ENCODE assay signal across 32 mouse cellular contexts in genomic region chr10:45813804-45814203, GRCm38 (mm10).
DNase-seq lines count a peak whose midpoint lies in the region; ATAC-seq lines count a peak whose summit lies in the region.
"Had no signal": no experiment of that assay in that cellular context is flagged by ENCODE, and none has a peak within 500 bp of the region (broad histone marks: within the 10 kb centered on the region; RNA-seq: fewer than 3 reads in every experiment).

No protein-coding gene starts in this region.

- no peak overlapping the region for H3K27ac ChIP-seq in midbrain, embryonic 11.5 days (ENCODE audit: low read depth, low read length)
- H3K27ac ChIP-seq in midbrain, embryonic 16.5 days (ENCODE audit: low read length), result no peak overlapping the region
- peak overlapping the region; percentile 50; the same call in 1 of the 2 replicates for H3K27ac ChIP-seq in limb, embryonic 10.5 days
- H3K27ac ChIP-seq: embryonic facial prominence, embryonic 13.5 days; gastrocnemius, adult 2 months; heart, embryonic 13.5 days; hindbrain, embryonic 14.5 days; kidney, embryonic 15.5 days; left cerebral cortex, adult 2 months; liver, embryonic 15.5 days; midbrain, embryonic 10.5 days; neural tube, embryonic 13.5 days had no signal

- WGBS in midbrain, embryonic 11.5 days, result 84% methylated on average over 2 of the region's 2 CpGs
- WGBS in midbrain, embryonic 16.5 days, result 77% methylated on average over 2 of the region's 2 CpGs
- 19% methylated on average over 2 of the region's 2 CpGs for WGBS in limb, embryonic 10.5 days

- no peaks in the 10 kb centered on the region for H3K9me3 ChIP-seq in midbrain, embryonic 11.5 days (ENCODE audit: control insufficient read depth, low read length)
- no peaks in the 10 kb centered on the region for H3K9me3 ChIP-seq in midbrain, embryonic 16.5 days (replicated peaks; ENCODE audit: control insufficient read depth, low read length, poor library complexity, severe bottlenecking)
- no peaks in the 10 kb centered on the region for H3K9me3 ChIP-seq in limb, embryonic 10.5 days (replicated peaks)
- H3K9me3 ChIP-seq: embryonic facial prominence, embryonic 13.5 days; heart, embryonic 13.5 days; kidney, embryonic 15.5 days; liver, embryonic 15.5 days; midbrain, embryonic 10.5 days; neural tube, embryonic 13.5 days had no signal

- H3K4me1 ChIP-seq in midbrain, embryonic 11.5 days (ENCODE audit: control insufficient read depth, insufficient read depth, low read length), result no peaks in the 10 kb centered on the region
- H3K4me1 ChIP-seq in midbrain, embryonic 16.5 days (ENCODE audit: control insufficient read depth, insufficient read depth, low read length), result no peaks in the 10 kb centered on the region
- peaks cover 41% of the 10 kb centered on the region for H3K4me1 ChIP-seq in limb, embryonic 10.5 days
- H3K4me1 ChIP-seq: heart, embryonic 13.5 days; kidney, embryonic 15.5 days; liver, embryonic 15.5 days; midbrain, embryonic 10.5 days had no signal

- H3K4me3 ChIP-seq in midbrain, embryonic 11.5 days (ENCODE audit: low read depth, low read length), result no peak overlapping the region
- no peak overlapping the region for H3K4me3 ChIP-seq in midbrain, embryonic 16.5 days (ENCODE audit: low read depth, low read length)
- H3K4me3 ChIP-seq in limb, embryonic 10.5 days, result no peak overlapping the region
- H3K4me3 ChIP-seq: embryonic facial prominence, embryonic 13.5 days; erythroblast, embryonic 14.5 days; gastrocnemius, adult 2 months; heart, embryonic 13.5 days; kidney, embryonic 15.5 days; left cerebral cortex, adult 2 months; liver, embryonic 15.5 days; midbrain, embryonic 10.5 days; myocyte; neural tube, embryonic 13.5 days had no signal

- no peak overlapping the region for H3K4me2 ChIP-seq in midbrain, embryonic 11.5 days
- no peak overlapping the region for H3K4me2 ChIP-seq in midbrain, embryonic 16.5 days (ENCODE audit: low read length)
- H3K4me2 ChIP-seq: embryonic facial prominence, embryonic 13.5 days; heart, embryonic 13.5 days; hindbrain, embryonic 14.5 days; kidney, embryonic 15.5 days; liver, embryonic 15.5 days; lung, embryonic 14.5 days; neural tube, embryonic 13.5 days had no signal

- no peaks in the 10 kb centered on the region for H3K27me3 ChIP-seq in midbrain, embryonic 11.5 days (ENCODE audit: control insufficient read depth, insufficient read depth, low read length)
- H3K27me3 ChIP-seq in midbrain, embryonic 16.5 days (ENCODE audit: control insufficient read depth, insufficient read depth, low read depth, low read length), result no peaks in the 10 kb centered on the region
- H3K27me3 ChIP-seq in limb, embryonic 10.5 days (ENCODE audit: low read depth, poor library complexity, severe bottlenecking), result no peaks in the 10 kb centered on the region
- H3K27me3 ChIP-seq: CH12.LX; heart, embryonic 13.5 days; kidney, embryonic 15.5 days; liver, embryonic 15.5 days; neural tube, embryonic 13.5 days had no signal

- no peak overlapping the region for H3K9ac ChIP-seq in midbrain, embryonic 11.5 days (ENCODE audit: low read length)
- no peak overlapping the region for H3K9ac ChIP-seq in midbrain, embryonic 16.5 days (ENCODE audit: low read depth, low read length)
- H3K9ac ChIP-seq: embryonic facial prominence, embryonic 13.5 days; heart, embryonic 13.5 days; hindbrain, embryonic 14.5 days; kidney, embryonic 15.5 days; liver, embryonic 15.5 days; lung, embryonic 14.5 days; neural tube, embryonic 13.5 days had no signal

- peak; percentile 32 for DNase-seq in embryo, embryonic 11 days
- no peak for DNase-seq in embryo, embryonic 10 days (ENCODE audit: low spot score)
- DNase-seq in midbrain, embryonic 11.5 days (ENCODE audit: low spot score, missing footprints), result peak; percentile 53
- no peak for DNase-seq in limb, embryonic 10.5 days (ENCODE audit: low spot score)
- DNase-seq in urinary bladder, postnatal 14 days (ENCODE audit: low spot score), result no peak
- no peak for DNase-seq in adrenal gland, adult (ENCODE audit: inconsistent age in 2 of 2, low spot score in 1 of 2)
- no peak for DNase-seq in adrenal gland, adult 18-20 months (ENCODE audit: low spot score in 2 of 2)
- DNase-seq: adrenal gland, postnatal 14 days; cerebellum, adult 18-20 months; cerebellum, postnatal 14 days; gastrocnemius, adult 2 months; gastrocnemius, postnatal 36 days; heart, postnatal 10 days; kidney, adult 18-20 months; kidney, postnatal 25 days; lung, embryonic 14.5 days; thymus, adult 2 months; thymus, postnatal 4 days had no signal

- no peaks in the 10 kb centered on the region for H3K36me3 ChIP-seq in midbrain, embryonic 11.5 days (ENCODE audit: control insufficient read depth, insufficient read depth, low read length)
- no peaks in the 10 kb centered on the region for H3K36me3 ChIP-seq in midbrain, embryonic 16.5 days (ENCODE audit: control insufficient read depth, insufficient read depth, low read length)
- no peaks in the 10 kb centered on the region for H3K36me3 ChIP-seq in limb, embryonic 10.5 days
- H3K36me3 ChIP-seq: embryonic facial prominence, embryonic 13.5 days; heart, embryonic 13.5 days; kidney, embryonic 15.5 days; liver, embryonic 15.5 days; midbrain, embryonic 10.5 days; neural tube, embryonic 13.5 days had no signal

- no peak for ATAC-seq in midbrain, embryonic 11.5 days (ENCODE audit: low FRiP score)
- no peak for ATAC-seq in midbrain, embryonic 16.5 days
- ATAC-seq: activated CD4-positive, CD25-positive, alpha-beta regulatory T cell, adult 4 months; inflammation-experienced regulatory T-cells, adult 6 months had no signal

Comparison
In these comparisons a context has a peak if more than half of its experiments do, and no peak if none do; other contexts are left out.
1. DNase-seq: peak in embryo, embryonic 11 days (single experiment) and midbrain, embryonic 11.5 days (single experiment); none in embryo, embryonic 10 days (single experiment), limb, embryonic 10.5 days (single experiment), urinary bladder, postnatal 14 days (single experiment), adrenal gland, adult (0 of 2) and adrenal gland, adult 18-20 months (0 of 2).